Mouse (Mus musculus): Measurements from ENCODE around the gene Ovca2.

DNA sequence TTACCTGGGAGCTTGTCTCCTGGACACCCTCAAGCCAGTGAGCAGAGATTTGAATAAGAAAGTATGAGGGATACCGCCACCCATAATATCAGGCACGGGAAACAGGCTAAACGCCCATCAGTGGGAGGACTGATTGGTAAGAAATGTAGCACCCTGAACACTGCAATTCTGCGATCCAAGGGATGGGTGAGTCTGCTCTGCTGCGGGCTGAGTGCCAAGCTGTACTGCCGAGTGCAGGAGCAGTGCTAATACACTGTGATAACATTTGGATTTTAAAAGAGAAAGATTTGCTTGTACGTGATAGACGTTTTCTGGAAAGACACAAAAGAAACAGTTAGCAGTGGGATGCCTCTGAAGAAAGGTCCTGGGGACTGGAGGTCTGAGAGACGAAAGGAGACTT is 41.5 kb upstream of the Ovca2 start:
- TF ChIP-seq POLR2A (IDR thresholded peaks at IDR 0.05; ENCODE audit: insufficient read depth, low read depth, low read length), result no peak
- TF ChIP-seq CTCF (IDR thresholded peaks at IDR 0.05; ENCODE audit: insufficient read depth, low read depth, low read length), result no peak

Measured in olfactory bulb, adult 2 months (tissue).